Mouse (Mus musculus): Measurements from ENCODE around the gene Aaed1. TPM values are rescaled to one million over a fixed set of nuclear protein-coding genes. Genes with fewer than 3 reads are reported as not detected.

Aaed1 gene
- polyA plus RNA-seq, 1 experiment from 2014 or later: 43.3 TPM

GRCm38 (mm10) chr13:64333102-64333501 lies 20.6 kb upstream of the Aaed1 start:
- no peak overlapping the region for H3K4me3 ChIP-seq (ENCODE audit: low read length)
- H3K27ac ChIP-seq (ENCODE audit: low read length): no peak overlapping the region
- H3K9ac ChIP-seq (replicated peaks; ENCODE audit: low read length): no peak overlapping the region
- WGBS: 76% methylated on average over 3 of the region's 3 CpGs
- no peaks in the 10 kb centered on the region for H3K4me1 ChIP-seq (ENCODE audit: insufficient read depth, low read length)
- H3K27me3 ChIP-seq (ENCODE audit: insufficient read depth, low read length): no peaks in the 10 kb centered on the region
- ATAC-seq (ENCODE audit: low FRiP score, low TSS enrichment): no peak
- no peaks in the 10 kb centered on the region for H3K36me3 ChIP-seq (ENCODE audit: insufficient read depth, low read length)
- no peaks in the 10 kb centered on the region for H3K9me3 ChIP-seq (ENCODE audit: low read length)
- no peak overlapping the region for H3K4me2 ChIP-seq (replicated peaks; ENCODE audit: low read depth, low read length)

DNA sequence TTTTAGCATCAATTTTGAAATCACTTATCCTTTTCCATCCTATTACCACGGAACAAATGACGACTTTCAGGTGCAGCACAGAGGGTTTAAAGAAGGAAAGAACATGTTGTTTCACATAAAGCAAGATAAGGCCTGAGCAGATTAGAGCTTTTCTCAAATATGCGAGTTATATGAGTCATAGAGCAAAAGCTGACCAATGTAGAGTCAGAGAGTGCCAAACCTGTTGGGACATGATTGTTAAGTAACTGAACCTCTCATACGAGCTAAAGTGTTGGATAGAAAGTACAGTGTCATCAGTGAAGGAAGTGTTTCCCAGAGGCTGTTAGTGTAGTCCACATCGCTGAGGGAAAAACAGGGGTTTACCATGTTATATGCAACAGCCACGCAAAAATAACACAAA lies 19.8 kb upstream of the Aaed1 start:
- Histone ChIP-seq H3K27ac (ENCODE audit: low read length) (no peak overlapping the region), H3K4me3 (ENCODE audit: low read length) (no peak overlapping the region), H3K27me3 (ENCODE audit: insufficient read depth, low read length) (no peaks in the 10 kb centered on the region), H3K9me3 (ENCODE audit: low read length) (no peaks in the 10 kb centered on the region), H3K9ac (replicated peaks; ENCODE audit: low read length) (no peak overlapping the region), H3K4me1 (ENCODE audit: insufficient read depth, low read length) (no peaks in the 10 kb centered on the region), H3K4me2 (replicated peaks; ENCODE audit: low read depth, low read length) (no peak overlapping the region), H3K36me3 (ENCODE audit: insufficient read depth, low read length) (no peaks in the 10 kb centered on the region)
- no peak for ATAC-seq (ENCODE audit: low FRiP score, low TSS enrichment)
- WGBS: 78% methylated on average over 6 of the region's 6 CpGs

DNA sequence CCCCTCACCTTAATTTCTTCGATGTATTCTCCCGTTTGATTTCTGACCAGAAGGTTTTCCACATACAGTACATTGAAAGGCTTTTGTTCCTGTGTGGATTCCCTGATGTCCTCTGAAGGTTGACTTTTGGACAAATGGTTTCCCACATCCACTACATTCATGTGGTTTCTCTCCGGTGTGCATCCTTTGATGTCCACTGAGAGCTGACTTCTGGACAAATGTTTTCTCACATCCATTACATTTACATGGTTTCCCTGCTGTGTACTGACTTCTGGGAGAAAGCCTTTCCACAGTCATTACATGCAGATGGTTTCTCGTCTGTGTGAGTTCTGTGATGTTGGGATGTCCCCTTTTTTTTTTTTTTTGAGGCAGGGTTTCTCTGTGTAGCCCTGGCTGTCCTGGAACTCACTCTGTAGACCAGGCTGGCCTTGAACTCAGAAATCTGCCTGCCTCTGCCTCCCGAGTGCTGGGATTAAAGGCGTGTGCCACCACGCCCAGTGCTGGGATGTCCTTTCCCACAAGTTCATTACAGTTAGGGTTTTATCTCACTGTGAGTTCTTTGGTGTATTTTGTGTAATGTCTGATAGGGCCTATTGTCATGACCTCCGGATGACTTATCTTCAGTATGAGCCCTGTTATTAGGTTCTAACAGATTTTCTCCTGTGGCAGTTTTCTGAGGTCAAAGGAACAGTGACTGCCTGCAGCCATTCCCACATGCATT lies 10.2 kb upstream of the Aaed1 start:
- H3K4me2 ChIP-seq (replicated peaks; ENCODE audit: low read depth, low read length): no peak overlapping the region
- no peaks in the 10 kb centered on the region for H3K27me3 ChIP-seq (ENCODE audit: insufficient read depth, low read length)
- no peaks in the 10 kb centered on the region for H3K9me3 ChIP-seq (ENCODE audit: low read length)
- no peak for ATAC-seq (ENCODE audit: low FRiP score, low TSS enrichment)
- H3K36me3 ChIP-seq (ENCODE audit: insufficient read depth, low read length): no peaks in the 10 kb centered on the region
- H3K9ac ChIP-seq (replicated peaks; ENCODE audit: low read length): no peak overlapping the region
- 79% methylated on average over 8 of the region's 8 CpGs for WGBS
- no peaks in the 10 kb centered on the region for H3K4me1 ChIP-seq (ENCODE audit: insufficient read depth, low read length)
- H3K27ac ChIP-seq (ENCODE audit: low read length): no peak overlapping the region
- no peak overlapping the region for H3K4me3 ChIP-seq (ENCODE audit: low read length)

DNA sequence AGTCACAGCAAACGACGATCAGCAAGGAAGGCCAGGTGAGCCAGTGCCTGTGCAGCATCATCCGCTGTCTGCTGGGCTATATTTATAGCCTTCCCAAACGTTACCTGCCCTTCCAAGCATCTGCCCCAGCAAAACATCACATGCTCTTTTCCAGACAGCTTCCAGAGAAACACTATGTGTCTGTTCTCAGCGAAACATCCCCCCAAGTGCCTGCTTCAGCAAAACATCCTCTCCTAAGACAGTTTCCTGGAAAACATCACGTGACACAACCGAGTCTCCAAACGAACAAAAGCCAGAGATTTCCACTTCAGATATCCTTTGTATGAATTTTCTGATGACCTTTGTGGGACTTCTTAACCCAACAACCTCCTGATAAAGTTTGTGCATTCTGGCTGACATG lies 7.8 kb upstream of the Aaed1 start:
- no peaks in the 10 kb centered on the region for H3K4me1 ChIP-seq (ENCODE audit: insufficient read depth, low read length)
- no peak overlapping the region for H3K9ac ChIP-seq (replicated peaks; ENCODE audit: low read length)
- no peak overlapping the region for H3K27ac ChIP-seq (ENCODE audit: low read length)
- no peaks in the 10 kb centered on the region for H3K36me3 ChIP-seq (ENCODE audit: insufficient read depth, low read length)
- H3K4me3 ChIP-seq (ENCODE audit: low read length): no peak overlapping the region
- no peaks in the 10 kb centered on the region for H3K27me3 ChIP-seq (ENCODE audit: insufficient read depth, low read length)
- H3K4me2 ChIP-seq (replicated peaks; ENCODE audit: low read depth, low read length): no peak overlapping the region
- no peaks in the 10 kb centered on the region for H3K9me3 ChIP-seq (ENCODE audit: low read length)
- WGBS: 75% methylated on average over 8 of the region's 8 CpGs
- no peak for ATAC-seq (ENCODE audit: low FRiP score, low TSS enrichment)

DNA sequence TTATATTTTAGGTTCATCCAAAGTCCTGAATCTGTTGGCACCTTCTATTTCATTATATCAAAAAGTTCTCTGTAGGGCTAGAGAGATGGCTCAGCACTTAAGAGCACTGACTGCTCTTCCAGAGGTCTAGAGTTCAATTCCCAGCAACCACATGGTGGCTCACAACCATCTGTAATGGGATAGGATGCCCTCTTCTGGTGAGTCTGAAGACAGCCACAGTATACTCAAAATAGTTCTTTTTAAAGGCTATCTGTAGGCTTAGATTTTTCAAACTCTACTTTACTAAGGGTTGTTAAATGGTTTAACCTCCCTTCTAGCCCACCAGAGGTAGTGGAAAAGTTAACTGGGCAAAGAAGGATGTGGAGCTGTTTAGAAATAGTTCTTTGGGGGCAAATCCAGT lies 7.3 kb upstream of the Aaed1 start:
- Histone ChIP-seq H3K4me1 (ENCODE audit: insufficient read depth, low read length) (no peaks in the 10 kb centered on the region), H3K27me3 (ENCODE audit: insufficient read depth, low read length) (no peaks in the 10 kb centered on the region), H3K27ac (ENCODE audit: low read length) (no peak overlapping the region), H3K9ac (replicated peaks; ENCODE audit: low read length) (no peak overlapping the region), H3K9me3 (ENCODE audit: low read length) (no peaks in the 10 kb centered on the region), H3K36me3 (ENCODE audit: insufficient read depth, low read length) (no peaks in the 10 kb centered on the region), H3K4me3 (ENCODE audit: low read length) (no peak overlapping the region), H3K4me2 (replicated peaks; ENCODE audit: low read depth, low read length) (no peak overlapping the region)
- no peak for ATAC-seq (ENCODE audit: low FRiP score, low TSS enrichment)

GRCm38 (mm10) chr13:64318355-64318754 lies 5.8 kb upstream of the Aaed1 start:
- Histone ChIP-seq H3K9me3 (ENCODE audit: low read length) (no peaks in the 10 kb centered on the region), H3K4me1 (ENCODE audit: insufficient read depth, low read length) (no peaks in the 10 kb centered on the region), H3K4me3 (ENCODE audit: low read length) (no peak overlapping the region), H3K27me3 (ENCODE audit: insufficient read depth, low read length) (no peaks in the 10 kb centered on the region), H3K9ac (replicated peaks; ENCODE audit: low read length) (no peak overlapping the region), H3K36me3 (ENCODE audit: insufficient read depth, low read length) (no peaks in the 10 kb centered on the region), H3K4me2 (replicated peaks; ENCODE audit: low read depth, low read length) (no peak overlapping the region), H3K27ac (ENCODE audit: low read length) (no peak overlapping the region)
- ATAC-seq (ENCODE audit: low FRiP score, low TSS enrichment): no peak
- WGBS: 34% methylated on average over 2 of the region's 2 CpGs

DNA sequence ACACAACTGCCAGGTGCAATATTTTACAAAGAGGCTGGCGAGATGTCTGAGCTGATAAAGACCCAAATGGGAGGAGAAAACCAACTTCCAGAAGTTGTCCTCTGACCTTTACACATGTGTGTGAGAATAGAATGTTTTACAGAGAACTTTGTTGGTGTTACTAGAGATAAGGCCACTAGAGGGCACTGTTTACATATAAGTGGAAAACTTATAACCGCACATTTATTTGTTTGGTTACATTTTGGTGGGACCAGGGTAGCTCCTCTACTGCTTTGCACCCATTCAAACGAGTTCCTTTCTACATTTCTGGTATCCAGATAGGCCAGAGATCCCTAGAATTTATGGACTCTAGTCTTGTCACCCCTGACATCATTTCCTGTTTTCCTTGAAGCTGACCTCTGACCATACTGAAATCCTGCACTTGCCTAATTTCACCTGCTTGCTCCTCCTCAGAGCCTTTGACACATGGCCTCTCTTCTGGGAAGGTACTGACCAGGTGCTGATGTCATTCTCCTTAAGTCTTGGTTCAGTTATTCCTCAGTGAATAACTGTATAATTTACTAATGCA lies 3.1 kb upstream of the Aaed1 start:
- Histone ChIP-seq H3K27me3 (ENCODE audit: insufficient read depth, low read length) (no peaks in the 10 kb centered on the region), H3K9me3 (ENCODE audit: low read length) (no peaks in the 10 kb centered on the region), H3K27ac (ENCODE audit: low read length) (no peak overlapping the region), H3K4me3 (ENCODE audit: low read length) (no peak overlapping the region), H3K4me1 (ENCODE audit: insufficient read depth, low read length) (peaks cover 10% of the 10 kb centered on the region), H3K4me2 (replicated peaks; ENCODE audit: low read depth, low read length) (no peak overlapping the region), H3K9ac (replicated peaks; ENCODE audit: low read length) (no peak overlapping the region), H3K36me3 (ENCODE audit: insufficient read depth, low read length) (no peaks in the 10 kb centered on the region)
- 0% methylated on average over 3 of the region's 3 CpGs for WGBS
- no peak for ATAC-seq (ENCODE audit: low FRiP score, low TSS enrichment)

DNA sequence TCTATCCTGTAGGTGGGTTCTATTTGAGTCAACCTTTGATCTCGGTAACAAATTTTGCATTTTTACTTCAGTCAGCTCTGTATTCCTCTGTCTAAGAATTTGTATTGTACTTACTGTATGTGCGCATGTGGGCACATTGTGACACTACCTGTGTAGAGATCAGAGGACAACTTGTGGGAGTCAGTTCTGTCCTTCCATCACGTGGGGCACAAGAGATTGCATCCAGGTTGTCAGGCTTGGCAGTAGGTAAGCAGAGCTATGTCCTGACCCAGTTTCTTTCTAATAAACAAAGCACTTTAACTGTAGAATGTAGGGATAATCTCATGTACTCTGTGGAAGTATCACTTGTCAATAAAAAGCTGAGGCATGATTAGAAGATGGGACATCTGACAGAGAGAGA lies 1.5 kb upstream of the Aaed1 start:
- H3K36me3 ChIP-seq (ENCODE audit: insufficient read depth, low read length): no peaks in the 10 kb centered on the region
- H3K9ac ChIP-seq (replicated peaks; ENCODE audit: low read length): no peak overlapping the region
- H3K27me3 ChIP-seq (ENCODE audit: insufficient read depth, low read length): no peaks in the 10 kb centered on the region
- no peak overlapping the region for H3K4me3 ChIP-seq (ENCODE audit: low read length)
- peaks cover 14% of the 10 kb centered on the region for H3K4me1 ChIP-seq (ENCODE audit: insufficient read depth, low read length)
- 66% methylated on average over 3 of the region's 3 CpGs for WGBS
- no peak for ATAC-seq (ENCODE audit: low FRiP score, low TSS enrichment)
- H3K4me2 ChIP-seq (replicated peaks; ENCODE audit: low read depth, low read length): no peak overlapping the region
- no peaks in the 10 kb centered on the region for H3K9me3 ChIP-seq (ENCODE audit: low read length)
- H3K27ac ChIP-seq (ENCODE audit: low read length): no peak overlapping the region

DNA sequence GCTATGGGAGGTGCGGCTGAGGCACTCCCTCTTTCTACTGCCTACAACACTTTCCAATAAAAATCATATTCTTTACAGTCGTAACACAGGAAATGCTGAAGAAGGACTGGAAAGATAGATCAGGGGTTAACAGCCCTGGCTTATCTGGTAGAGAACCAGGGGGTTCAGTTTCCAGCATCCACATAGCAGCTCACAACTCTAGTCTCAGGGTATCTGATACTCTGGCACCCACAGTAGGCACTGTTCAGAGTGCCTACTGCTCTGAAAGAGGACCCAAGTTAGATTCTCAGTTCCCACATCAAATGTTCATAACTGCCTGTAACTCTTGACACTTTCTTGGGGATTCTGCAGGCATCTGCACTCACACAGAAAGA lies 393 bp upstream of the Aaed1 start:
- H3K4me1 ChIP-seq (ENCODE audit: insufficient read depth, low read length): peaks cover 14% of the 10 kb centered on the region
- peak; percentile 73 for ATAC-seq (ENCODE audit: low FRiP score, low TSS enrichment)
- H3K27me3 ChIP-seq (ENCODE audit: insufficient read depth, low read length): no peaks in the 10 kb centered on the region
- no peaks in the 10 kb centered on the region for H3K9me3 ChIP-seq (ENCODE audit: low read length)
- peak overlapping the region; percentile 51 for H3K4me2 ChIP-seq (replicated peaks; ENCODE audit: low read depth, low read length)
- peak overlapping the region; percentile 61 for H3K9ac ChIP-seq (replicated peaks; ENCODE audit: low read length)
- peaks cover 2% of the 10 kb centered on the region; the same call in 1 of the 2 replicates for H3K36me3 ChIP-seq (ENCODE audit: insufficient read depth, low read length)
- 0% methylated on average over 2 of the region's 2 CpGs for WGBS
- peak overlapping the region; percentile 75 for H3K4me3 ChIP-seq (ENCODE audit: low read length)
- peak overlapping the region; percentile 21; the same call in 1 of the 2 replicates for H3K27ac ChIP-seq (ENCODE audit: low read length)

DNA sequence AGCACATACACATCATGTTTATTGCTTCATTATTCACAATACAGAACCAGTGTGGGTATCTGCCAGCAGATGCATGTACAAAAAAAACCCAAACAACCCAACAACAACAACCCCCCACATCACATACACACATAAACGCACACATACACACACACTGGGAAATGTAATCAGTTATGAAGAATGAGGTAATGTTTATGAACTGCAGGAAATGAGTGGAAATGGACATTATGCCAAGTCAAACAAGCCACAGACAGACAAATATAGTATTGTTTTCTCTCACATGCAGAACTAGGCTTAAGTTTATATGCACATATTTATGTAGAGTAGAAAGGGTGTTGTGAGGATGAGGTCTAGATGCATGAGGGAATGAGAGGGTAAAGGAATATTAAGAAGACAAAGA lies 1.2 kb downstream of the Aaed1 start:
- no peak for ATAC-seq (ENCODE audit: low FRiP score, low TSS enrichment)
- Histone ChIP-seq H3K4me3 (ENCODE audit: low read length) (peak overlapping the region; percentile 75), H3K27me3 (ENCODE audit: insufficient read depth, low read length) (no peaks in the 10 kb centered on the region), H3K4me1 (ENCODE audit: insufficient read depth, low read length) (peaks cover 14% of the 10 kb centered on the region), H3K9ac (replicated peaks; ENCODE audit: low read length) (no peak overlapping the region), H3K4me2 (replicated peaks; ENCODE audit: low read depth, low read length) (peak overlapping the region; percentile 51), H3K27ac (ENCODE audit: low read length) (no peak overlapping the region), H3K36me3 (ENCODE audit: insufficient read depth, low read length) (peaks cover 3% of the 10 kb centered on the region; the same call in 1 of the 2 replicates), H3K9me3 (ENCODE audit: low read length) (no peaks in the 10 kb centered on the region)
- 50% methylated on average over 1 of the region's 1 CpGs for whole genome bisulfite sequencing
